Mouse (Mus musculus): ENCODE data around the gene Mmel1.

Mmel1 gene

DNA sequence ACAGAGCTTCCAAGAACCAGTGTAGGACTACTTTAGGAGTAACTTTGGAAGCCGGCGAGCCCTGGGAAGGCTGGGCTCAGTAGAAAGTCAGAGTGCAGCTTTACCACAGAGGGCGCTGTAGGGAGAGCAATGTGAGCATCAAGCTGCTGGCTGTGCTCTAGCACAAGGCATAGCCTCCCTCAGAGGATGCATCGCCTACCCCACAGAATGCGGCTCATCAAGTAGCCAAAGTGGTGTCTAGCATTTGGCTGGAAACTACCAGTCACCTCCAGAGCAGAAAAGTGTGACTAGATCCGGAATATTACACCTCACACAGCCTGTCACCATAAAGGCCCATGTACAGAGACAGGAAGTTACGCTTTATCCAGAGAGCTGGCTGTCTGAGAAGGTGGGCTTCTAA, 66.4 kb downstream of the Mmel1 start:
- intact Hi-C loops (cut with DNase I) = no loop called here

DNA sequence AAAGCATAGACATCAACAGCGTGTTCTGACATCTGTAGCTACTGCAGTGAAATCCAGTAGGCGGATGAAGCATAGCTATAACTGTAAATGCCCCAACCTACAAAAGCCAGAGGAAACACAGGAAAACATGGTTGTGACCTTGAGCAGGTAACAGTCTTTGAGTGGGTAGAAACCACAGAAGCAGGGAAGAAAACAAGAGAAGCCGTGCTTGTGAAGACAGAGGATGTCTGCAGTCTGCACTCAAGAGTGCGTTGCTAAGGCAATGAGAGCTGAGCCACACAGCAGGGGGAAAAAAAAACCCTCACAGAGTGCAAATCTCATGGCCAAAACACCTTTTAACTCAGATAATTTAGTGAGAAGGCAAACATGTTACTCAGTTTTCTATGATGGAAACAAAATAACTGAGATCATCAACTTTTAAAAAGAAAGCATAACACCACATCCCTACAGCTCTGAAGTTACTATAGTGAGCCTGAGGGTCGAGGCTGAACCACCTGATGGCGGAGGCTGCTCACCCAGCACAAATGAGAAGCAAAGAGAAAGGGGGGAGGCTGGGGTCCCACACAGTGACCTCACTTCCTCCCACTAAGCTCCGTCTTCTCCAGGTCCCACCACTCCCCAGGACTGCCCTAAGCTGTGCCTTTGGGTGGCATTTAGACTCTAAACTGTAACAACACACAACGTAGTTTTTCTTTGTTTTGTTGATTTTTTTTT, 67.3 kb downstream of the Mmel1 start:
- intact Hi-C loops (cut with DNase I) = no loop called here

DNA sequence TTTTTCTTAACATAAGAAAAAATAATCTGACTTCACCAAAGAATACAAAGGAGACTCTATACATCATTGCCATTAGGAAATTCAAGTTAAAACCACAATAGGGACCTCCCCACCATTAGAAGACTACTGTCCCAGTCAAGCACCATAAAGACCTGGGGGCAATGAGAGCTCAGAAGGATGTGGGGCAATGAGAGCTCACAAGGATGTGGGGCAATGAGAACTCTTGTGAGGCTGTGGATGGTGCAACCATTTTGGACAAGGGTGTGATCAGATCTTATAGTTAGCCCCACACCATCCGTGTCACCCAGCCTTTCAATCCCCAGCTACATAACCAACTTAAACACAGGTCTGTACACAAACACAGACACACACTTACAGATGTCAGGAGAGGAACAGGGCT, 68.4 kb downstream of the Mmel1 start:
- intact Hi-C loops (cut with DNase I) = no loop called here

DNA sequence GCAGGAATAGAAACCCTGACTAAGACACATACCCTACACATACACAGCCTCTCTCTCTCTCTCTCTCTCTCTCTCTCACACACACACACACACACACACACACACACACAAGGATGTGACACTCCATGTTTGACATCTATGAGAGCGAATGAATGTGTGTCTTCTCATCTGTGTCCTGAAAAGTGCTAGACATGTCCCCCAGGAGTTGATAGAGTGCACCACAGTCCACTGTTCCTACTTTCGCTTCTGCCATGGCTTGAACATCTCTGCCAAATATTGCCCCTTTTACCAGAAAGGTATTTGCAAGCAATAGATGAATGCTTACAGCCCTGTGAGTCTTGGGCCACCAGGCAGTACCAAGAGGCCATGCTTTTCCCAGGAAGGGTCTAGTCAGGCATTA, 70.8 kb downstream of the Mmel1 start:
- intact Hi-C loops (cut with DNase I) = no loop called here

DNA sequence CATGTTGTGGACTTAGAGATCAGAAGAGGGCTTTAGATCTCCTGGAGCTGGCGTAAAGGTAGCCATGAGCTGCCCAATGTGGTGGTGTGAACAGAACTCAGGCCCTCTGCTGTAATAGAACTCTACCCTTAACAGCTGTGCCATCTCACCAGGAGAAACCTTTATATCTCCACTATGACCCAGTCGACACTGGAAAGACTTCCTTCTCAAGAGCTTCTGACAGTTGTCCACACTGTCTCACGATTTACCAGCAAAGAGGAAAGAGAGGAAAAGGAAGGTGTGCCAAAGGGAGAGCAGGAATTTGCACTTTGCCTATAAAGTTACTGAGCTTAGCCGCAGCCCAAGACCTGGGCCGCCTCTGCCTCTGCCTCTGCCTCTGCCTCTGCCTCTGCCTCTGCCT, 72.4 kb downstream of the Mmel1 start:
- intact Hi-C loops (cut with DNase I) = no loop called here

GRCm38 (mm10) chr4:154942632-154943322, 73.4 kb downstream of the Mmel1 start:
- intact Hi-C loops (cut with DNase I) = no loop called here

DNA sequence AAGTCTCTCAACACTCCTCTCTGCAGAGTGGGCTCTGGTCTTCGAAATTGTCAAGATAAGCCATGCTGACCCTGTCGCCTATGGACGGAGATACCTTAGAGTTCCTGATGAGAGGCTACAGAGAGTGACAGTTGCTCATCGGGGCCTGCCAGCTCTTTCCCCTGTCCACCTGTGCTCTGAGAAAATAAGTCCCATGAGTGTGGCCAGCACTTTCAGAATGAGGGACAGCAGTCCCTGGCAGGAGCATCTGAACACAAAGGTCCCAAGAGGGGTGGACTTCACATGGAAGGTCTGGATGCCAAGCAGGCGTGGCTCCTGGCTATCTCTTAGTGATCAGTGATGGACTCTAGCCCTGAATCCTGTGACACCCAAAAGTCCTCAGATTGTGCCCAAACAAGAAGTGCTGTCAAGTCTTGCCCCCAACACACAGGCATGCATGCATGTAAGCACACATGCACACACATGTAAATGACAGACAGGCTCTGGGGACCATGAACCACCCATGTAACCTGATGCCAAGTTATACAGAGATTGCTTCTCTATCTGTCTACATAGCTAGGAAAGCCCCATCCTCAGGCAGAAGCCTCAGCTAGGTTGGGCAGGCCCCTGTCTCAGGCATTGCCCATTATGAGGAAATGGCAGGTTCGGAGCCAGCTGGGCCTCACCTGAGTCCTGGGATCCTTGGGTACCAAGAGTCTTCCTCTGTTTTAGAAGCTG, 74.1 kb downstream of the Mmel1 start:
- intact Hi-C loops (cut with DNase I) = loop anchor here (2.0 kb wide), 1 partner anchor 67 kb away; no protein-coding TSS in a partner anchor

- intact Hi-C loops (cut with DNase I) = loop anchor here (2.0 kb wide), 1 partner anchor 67 kb away; no protein-coding TSS in a partner anchor
Measured at GRCm38 (mm10) chr4:154944121-154944590, 74.8 kb downstream of the Mmel1 start.
